ENCODE assay signal across 8 mouse cellular contexts in the genomic region with DNA sequence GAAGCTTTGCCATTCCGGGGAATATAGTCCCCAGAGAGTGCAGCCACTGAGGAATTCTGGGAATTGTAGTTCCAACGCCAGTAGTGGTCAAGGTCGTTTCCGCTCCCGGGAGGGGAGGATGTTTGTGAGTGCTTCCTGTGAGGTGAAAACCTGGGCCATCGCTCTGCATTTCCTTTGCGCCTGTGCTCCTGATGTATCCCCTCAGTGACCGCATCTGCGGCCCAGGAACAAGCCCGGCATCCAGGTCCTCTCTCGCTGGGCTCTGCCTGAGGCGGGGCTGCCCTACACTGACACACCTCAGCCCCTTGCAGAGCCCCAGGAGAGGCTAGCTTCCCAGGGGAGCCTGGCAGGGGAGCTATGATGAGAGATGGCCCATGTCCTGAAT. TPM values are rescaled to one million over a fixed set of nuclear protein-coding genes. Genes with fewer than 3 reads are reported as not detected.
DNase-seq lines count a peak whose midpoint lies in the region; ATAC-seq and TF ChIP-seq lines count a peak whose summit lies in the region.

A gene (plus strand): TSS at position 133 of the 385 bp plus-strand sequence.

- peak; percentile 92 for DNase-seq in MN1 (ENCODE audit: low spot score)
- DNase-seq in cerebellum, adult 2 months: peak; percentile 85 to 93
- peak; percentile 79 to 84 for DNase-seq in layer of hippocampus, adult 8-10 months (ENCODE audit: low spot score in 2 of 2)
- peak; percentile 95 for DNase-seq in lung, embryonic 14.5 days
- DNase-seq in thymus, postnatal 14 days: peak; percentile 81

- no peaks in the 10 kb centered on the region for H3K27me3 ChIP-seq in cerebellum, adult 2 months (ENCODE audit: control insufficient read depth, insufficient read depth, low read length)
- no peaks in the 10 kb centered on the region for H3K27me3 ChIP-seq in lung, embryonic 14.5 days (ENCODE audit: insufficient read depth, low read length)

- no peaks in the 10 kb centered on the region for H3K9me3 ChIP-seq in lung, embryonic 14.5 days (ENCODE audit: low read depth, low read length)

- 1% methylated on average over 12 of the region's 12 CpGs for WGBS in cerebellum, adult 2 months
- WGBS in lung, embryonic 14.5 days: 0% methylated on average over 12 of the region's 12 CpGs
- WGBS in olfactory bulb, adult 2 months: under 1% methylated on average over 12 of the region's 12 CpGs

- H3K36me3 ChIP-seq in lung, embryonic 14.5 days (ENCODE audit: insufficient read depth): peaks cover 13% of the 10 kb centered on the region

- peak; percentile 90; the same call in 1 of the 2 replicates for TF ChIP-seq POLR2A in cerebellum, adult 2 months (IDR thresholded peaks at IDR 0.05; ENCODE audit: borderline replicate concordance, insufficient read depth, low read length)
- TF ChIP-seq POLR2A in olfactory bulb, adult 2 months (IDR thresholded peaks at IDR 0.05; ENCODE audit: insufficient read depth, low read depth, low read length): peak; percentile 48

- H3K4me1 ChIP-seq in cerebellum, adult 2 months (ENCODE audit: control insufficient read depth, insufficient read depth, low read length): no peaks in the 10 kb centered on the region; the same call in 1 of the 2 replicates
- peaks cover 3% of the 10 kb centered on the region; the same call in 1 of the 2 replicates for H3K4me1 ChIP-seq in lung, embryonic 14.5 days (ENCODE audit: insufficient read depth)
- H3K4me1 ChIP-seq in olfactory bulb, adult 2 months (ENCODE audit: control insufficient read depth, insufficient read depth, low read length): peaks cover 6% of the 10 kb centered on the region

- H3K9ac ChIP-seq in lung, embryonic 14.5 days: peak within 1 kb of the TSS; percentile 66

- peak within 1 kb of the TSS; percentile 70 for H3K4me3 ChIP-seq in cerebellum, adult 2 months (replicated peaks; ENCODE audit: insufficient read depth, low read depth, low read length)
- H3K4me3 ChIP-seq in lung, embryonic 14.5 days (ENCODE audit: low read depth, low read length): peak within 1 kb of the TSS; percentile 63
- H3K4me3 ChIP-seq in olfactory bulb, adult 2 months (ENCODE audit: insufficient read depth, low read depth, low read length): peak within 1 kb of the TSS; percentile 89

- peak; percentile 100 for ATAC-seq in frontal cortex, adult (ENCODE audit: low TSS enrichment)
- ATAC-seq in hematopoietic stem cell, adult 5-6 weeks (replicated peaks in 1 of 2; ENCODE audit: insufficient read depth in 1 of 2, low FRiP score in 2 of 2, low TSS enrichment in 1 of 2, low read depth in 1 of 2, poor library complexity in 2 of 2, severe bottlenecking in 2 of 2): peak; percentile 93 to 94
- ATAC-seq in lung, embryonic 14.5 days (ENCODE audit: insufficient read depth): peak; percentile 96

- H3K27ac ChIP-seq in cerebellum, adult 2 months (ENCODE audit: insufficient read depth, low read length): peak within 1 kb of the TSS; percentile 77
- H3K27ac ChIP-seq in lung, embryonic 14.5 days (ENCODE audit: low read depth): peak within 1 kb of the TSS; percentile 67
- H3K27ac ChIP-seq in olfactory bulb, adult 2 months (ENCODE audit: insufficient read depth, low read depth, low read length): peak within 1 kb of the TSS; percentile 69; the same call in 1 of the 2 replicates

- H3K4me2 ChIP-seq in lung, embryonic 14.5 days: peak within 1 kb of the TSS; percentile 77

- TF ChIP-seq CTCF in cerebellum, adult 2 months (IDR thresholded peaks at IDR 0.05; ENCODE audit: borderline replicate concordance, insufficient read depth, low read depth, low read length): no peak
- no peak for TF ChIP-seq CTCF in lung, embryonic 14.5 days (IDR thresholded peaks at IDR 0.05; ENCODE audit: low read depth)
- TF ChIP-seq CTCF in olfactory bulb, adult 2 months (IDR thresholded peaks at IDR 0.05; ENCODE audit: insufficient read depth, low read depth, low read length): no peak

RNA-seq across cellular contexts. Expression of the gene that starts here (rescaled TPM):
- 8.8 and 9.2 TPM in 2 replicates for polyA plus RNA-seq in cerebellum, adult 2 months (2012; rRNA removed)
- 5.1 and 9.1 TPM in 2 replicates for total RNA-seq in hematopoietic stem cell, adult 5-6 weeks (2017)
- total RNA-seq in layer of hippocampus, adult 8-10 months (2022): 10 to 100 TPM; 12.4 to 20.1 (median 13.8) TPM
- 8.4 and 8.6 TPM in 2 replicates for polyA plus RNA-seq in lung, embryonic 14.5 days (2014; fragmentation: Nextera tagmentation; extraction: Ambion mirVana)
- not detected in 2 replicates for polyA plus RNA-seq in olfactory bulb, adult 2 months (2012; ENCODE audit: insufficient read depth, insufficient read length, low replicate concordance, missing spikeins)

Comparison
In these comparisons a context has a peak if more than half of its experiments do, and no peak if none do; other contexts are left out.
1. Peak in every context shown above with its lines: DNase-seq, ATAC-seq, H3K4me3 ChIP-seq and H3K27ac ChIP-seq.